Mouse (Mus musculus) heart, embryonic 13.5 days (tissue): ENCODE data around the gene Pnpla6. TPM values are rescaled to one million over a fixed set of nuclear protein-coding genes. Genes with fewer than 3 reads are reported as not detected.

Experiments
- ATAC-seq: fragments of 200-750 bp; cut with Nextera tagmentation; 2 replicates; pipeline ENCODE4 v1.8.0; 2017; ENCODE audit warnings: moderate TSS enrichment; ENCODE audit not compliant: insufficient number of reproducible peaks, low FRiP score, low TSS enrichment; ENCODE audit errors: extremely low read depth
- H3K27ac ChIP-seq: fragments of 300-500 bp; sonication (generic); replicated peaks from 2 replicates; pipeline ENCODE4 v1.5.1; 2015; ENCODE audit warnings: moderate library complexity, mild to moderate bottlenecking, inconsistent platforms
- H3K27me3 ChIP-seq: fragments of 300-500 bp; sonication (generic); replicated peaks from 2 replicates; pipeline ENCODE4 v1.6.1; 2015; ENCODE audit warnings: mild to moderate bottlenecking, inconsistent platforms
- H3K36me3 ChIP-seq: fragments of 300-500 bp; sonication (generic); 2 replicates; pipeline ENCODE4 v1.6.1; 2015; ENCODE audit warnings: mild to moderate bottlenecking, inconsistent platforms
- H3K4me1 ChIP-seq: fragments of 300-500 bp; sonication (generic); 2 replicates; pipeline ENCODE4 v1.6.1; 2015; ENCODE audit warnings: inconsistent platforms
- H3K4me2 ChIP-seq: fragments of 300-500 bp; sonication (generic); 2 replicates; pipeline ENCODE4 v1.6.1; 2015; ENCODE audit warnings: inconsistent platforms, mild to moderate bottlenecking, moderate library complexity
- H3K4me3 ChIP-seq: fragments of 300-500 bp; sonication (generic); 2 replicates; pipeline ENCODE4 v1.5.1; 2015; ENCODE audit warnings: moderate library complexity, mild to moderate bottlenecking, inconsistent platforms
- H3K9ac ChIP-seq: fragments of 300-500 bp; sonication (generic); 2 replicates; pipeline ENCODE4 v1.6.1; 2015; ENCODE audit warnings: inconsistent platforms, mild to moderate bottlenecking, moderate library complexity
- H3K9me3 ChIP-seq: fragments of 300-500 bp; sonication (generic); 2 replicates; pipeline ENCODE4 v1.6.1; 2016; ENCODE audit warnings: inconsistent platforms
- WGBS: fragments of 180-500 bp; shearing (Covaris S2); methylation state at CpG from one replicate; pipeline ENCODE4 v1.1.7; 2015; ENCODE audit warnings: mixed read lengths; 5-methylcytosine and 5-hydroxymethylcytosine counted together
- polyA plus RNA-seq: library from polyadenylated mRNA; unstranded; fragments of >200 nt; fragmentation: Nextera tagmentation; extraction: Ambion mirVana; gene quantifications from 2 replicates; pipeline ENCODE4 v1.2.1, GENCODE M21; 2015

Pnpla6 gene
- polyA plus RNA-seq, 1 experiment from 2014 or later, result 16.6 TPM

- Histone ChIP-seq H3K4me3 (no peak overlapping the region), H3K9ac (no peak overlapping the region), H3K36me3 (no peaks in the 10 kb centered on the region), H3K4me2 (no peak overlapping the region), H3K4me1 (peaks cover 7% of the 10 kb centered on the region; the same call in 1 of the 2 replicates), H3K9me3 (no peaks in the 10 kb centered on the region), H3K27me3 (no peaks in the 10 kb centered on the region), H3K27ac (no peak overlapping the region)
- whole genome bisulfite sequencing, result 17% methylated on average over 5 of the region's 5 CpGs
- ATAC-seq, result no peak; the same call in 1 of the 2 replicates
Measured at GRCm38 (mm10) chr8:3485192-3485591, 30.0 kb upstream of the Pnpla6 start.

- Histone ChIP-seq H3K27me3 (no peaks in the 10 kb centered on the region), H3K9me3 (peaks cover 6% of the 10 kb centered on the region; the same call in 1 of the 2 replicates), H3K4me2 (peak within 1 kb of the TSS; percentile 84), H3K27ac (peak within 1 kb of the TSS; percentile 85), H3K4me3 (peak within 1 kb of the TSS; percentile 96), H3K36me3 (peaks cover 39% of the 10 kb centered on the region), H3K9ac (peak within 1 kb of the TSS; percentile 98), H3K4me1 (peaks cover 13% of the 10 kb centered on the region)
- peak; percentile 81 for ATAC-seq
- whole genome bisulfite sequencing, result 1% methylated on average over 62 of the region's 64 CpGs
Measured at GRCm38 (mm10) chr8:3492901-3493844, 22.0 kb upstream of the Pnpla6 start, which contains the start of gene Zfp358. Zfp358 (plus strand) TSS chr8:3493138.

GRCm38 (mm10) chr8:3493845-3494208 lies 21.4 kb upstream of the Pnpla6 start:
- H3K9me3 ChIP-seq, result peaks cover 6% of the 10 kb centered on the region; the same call in 1 of the 2 replicates
- 23% methylated on average over 6 of the region's 6 CpGs for whole genome bisulfite sequencing
- peak overlapping the region; percentile 85 for H3K27ac ChIP-seq
- H3K4me3 ChIP-seq, result peak overlapping the region; percentile 96
- ATAC-seq, result no peak
- peaks cover 13% of the 10 kb centered on the region for H3K4me1 ChIP-seq
- H3K27me3 ChIP-seq, result no peaks in the 10 kb centered on the region
- peak overlapping the region; percentile 84 for H3K4me2 ChIP-seq
- peaks cover 39% of the 10 kb centered on the region for H3K36me3 ChIP-seq
- H3K9ac ChIP-seq, result peak overlapping the region; percentile 98

- H3K36me3 ChIP-seq, result peaks cover 39% of the 10 kb centered on the region
- no peak overlapping the region for H3K4me3 ChIP-seq
- H3K4me1 ChIP-seq, result peaks cover 21% of the 10 kb centered on the region
- no peaks in the 10 kb centered on the region for H3K27me3 ChIP-seq
- peaks cover 6% of the 10 kb centered on the region; the same call in 1 of the 2 replicates for H3K9me3 ChIP-seq
- H3K27ac ChIP-seq, result no peak overlapping the region
- 90% methylated on average over 44 of the region's 44 CpGs for WGBS
- no peak overlapping the region for H3K9ac ChIP-seq
- H3K4me2 ChIP-seq, result no peak overlapping the region
- ATAC-seq, result no peak
Measured at GRCm38 (mm10) chr8:3495578-3496427, 19.4 kb upstream of the Pnpla6 start.

- 86% methylated on average over 15 of the region's 15 CpGs for WGBS
- H3K27me3 ChIP-seq, result no peaks in the 10 kb centered on the region
- peaks cover 6% of the 10 kb centered on the region; the same call in 1 of the 2 replicates for H3K9me3 ChIP-seq
- no peak overlapping the region for H3K4me2 ChIP-seq
- peaks cover 39% of the 10 kb centered on the region for H3K36me3 ChIP-seq
- H3K4me3 ChIP-seq, result no peak overlapping the region
- peaks cover 27% of the 10 kb centered on the region for H3K4me1 ChIP-seq
- no peak overlapping the region for H3K27ac ChIP-seq
- no peak for ATAC-seq
- no peak overlapping the region for H3K9ac ChIP-seq
Measured at GRCm38 (mm10) chr8:3496428-3496748, 18.8 kb upstream of the Pnpla6 start.

GRCm38 (mm10) chr8:3498583-3498982 lies 16.6 kb upstream of the Pnpla6 start:
- no peaks in the 10 kb centered on the region for H3K27me3 ChIP-seq
- ATAC-seq, result no peak
- WGBS, result 87% methylated on average over 3 of the region's 3 CpGs
- peaks cover 6% of the 10 kb centered on the region; the same call in 1 of the 2 replicates for H3K9me3 ChIP-seq
- H3K4me2 ChIP-seq, result no peak overlapping the region
- no peak overlapping the region for H3K4me3 ChIP-seq
- no peak overlapping the region for H3K27ac ChIP-seq
- H3K9ac ChIP-seq, result no peak overlapping the region
- H3K36me3 ChIP-seq, result peaks cover 40% of the 10 kb centered on the region
- H3K4me1 ChIP-seq, result peaks cover 32% of the 10 kb centered on the region

- Histone ChIP-seq H3K9ac (peak overlapping the region; percentile 83), H3K27ac (peak overlapping the region; percentile 96), H3K9me3 (peaks cover 6% of the 10 kb centered on the region; the same call in 1 of the 2 replicates), H3K27me3 (no peaks in the 10 kb centered on the region), H3K4me3 (peak overlapping the region; percentile 84), H3K36me3 (peaks cover 38% of the 10 kb centered on the region), H3K4me1 (peaks cover 24% of the 10 kb centered on the region), H3K4me2 (peak overlapping the region; percentile 86)
- no peak for ATAC-seq
- 5% methylated on average over 8 of the region's 8 CpGs for WGBS
Measured at GRCm38 (mm10) chr8:3499751-3500150, 15.4 kb upstream of the Pnpla6 start.

- WGBS, result under 1% methylated on average over 70 of the region's 70 CpGs
Measured at GRCm38 (mm10) chr8:3500235-3501090, 14.7 kb upstream of the Pnpla6 start, which contains the start of gene Mcoln1. Mcoln1 (plus strand) TSS chr8:3500457.

GRCm38 (mm10) chr8:3502217-3502616 lies 13.0 kb upstream of the Pnpla6 start:
- no peak overlapping the region for H3K9ac ChIP-seq
- WGBS, result 60% methylated on average over 4 of the region's 4 CpGs
- H3K4me1 ChIP-seq, result peaks cover 20% of the 10 kb centered on the region
- no peak overlapping the region for H3K27ac ChIP-seq
- peaks cover 34% of the 10 kb centered on the region for H3K36me3 ChIP-seq
- no peaks in the 10 kb centered on the region for H3K27me3 ChIP-seq
- ATAC-seq, result no peak
- H3K4me3 ChIP-seq, result no peak overlapping the region
- no peaks in the 10 kb centered on the region for H3K9me3 ChIP-seq
- no peak overlapping the region for H3K4me2 ChIP-seq

More at GRCm38 (mm10) chr8:3500235-3501090, 14.7 kb upstream of the Pnpla6 start, which contains the start of gene Mcoln1:
- ATAC-seq, result peak; percentile 90
- peaks cover 6% of the 10 kb centered on the region; the same call in 1 of the 2 replicates for H3K9me3 ChIP-seq
- peaks cover 24% of the 10 kb centered on the region for H3K4me1 ChIP-seq
- H3K9ac ChIP-seq, result peak within 1 kb of the TSS; percentile 95
- peak within 1 kb of the TSS; percentile 86 for H3K4me2 ChIP-seq
- no peaks in the 10 kb centered on the region for H3K27me3 ChIP-seq
- peaks cover 34% of the 10 kb centered on the region for H3K36me3 ChIP-seq
- peak within 1 kb of the TSS; percentile 96 for H3K27ac ChIP-seq
- peak within 1 kb of the TSS; percentile 84 for H3K4me3 ChIP-seq

- Histone ChIP-seq H3K27me3 (no peaks in the 10 kb centered on the region), H3K9ac (no peak overlapping the region), H3K36me3 (peaks cover 83% of the 10 kb centered on the region), H3K4me3 (no peak overlapping the region), H3K4me1 (no peaks in the 10 kb centered on the region), H3K9me3 (no peaks in the 10 kb centered on the region), H3K4me2 (no peak overlapping the region), H3K27ac (no peak overlapping the region)
- ATAC-seq, result no peak
- WGBS, result 85% methylated on average over 6 of the region's 6 CpGs
Measured at GRCm38 (mm10) chr8:3507979-3508754, 7.0 kb upstream of the Pnpla6 start.
